In the genomic region with DNA sequence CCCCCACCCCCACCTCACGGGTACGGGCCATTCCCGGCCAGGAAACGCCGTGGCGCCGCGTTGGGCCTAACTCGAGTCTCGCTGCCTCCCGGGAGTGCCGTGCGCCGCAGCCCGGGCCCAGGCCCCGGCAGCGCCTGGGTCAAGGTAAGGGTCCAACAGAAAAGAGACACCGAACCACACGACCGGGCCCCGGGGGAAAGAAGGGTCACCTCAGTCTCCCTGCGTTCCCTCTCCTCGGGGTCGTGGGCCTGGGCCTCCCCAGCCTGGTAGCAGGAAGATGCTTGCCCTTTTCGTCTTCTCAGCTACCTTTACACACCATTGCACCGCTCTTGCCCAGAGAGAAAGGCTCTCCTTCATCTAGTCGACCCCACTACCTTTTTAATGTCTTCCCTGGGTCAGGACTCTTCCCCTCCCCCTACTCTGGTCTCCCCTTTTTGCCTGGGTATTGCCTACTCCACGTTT, we compare ENCODE assay signal across 8 mouse cellular contexts. TPM values are rescaled to one million over a fixed set of nuclear protein-coding genes. Genes with fewer than 3 reads are reported as not detected.
DNase-seq lines count a peak whose midpoint lies in the region; ATAC-seq and TF ChIP-seq lines count a peak whose summit lies in the region.

No protein-coding gene starts in this region.

- peak overlapping the region; percentile 92 for H3K4me3 ChIP-seq in gastrocnemius, adult 2 months
- H3K4me3 ChIP-seq in C2C12 (ENCODE audit: insufficient read depth, poor library complexity, severe bottlenecking), result peak overlapping the region; percentile 97
- H3K4me3 ChIP-seq in forebrain, embryonic 12.5 days (replicated peaks), result peak overlapping the region; percentile 88
- H3K4me3 ChIP-seq in liver, embryonic 15.5 days (replicated peaks), result peak overlapping the region; percentile 73

- no peak for TF ChIP-seq CTCF in gastrocnemius, adult 2 months (IDR thresholded peaks at IDR 0.05)
- no peak for TF ChIP-seq CTCF in C2C12 (IDR thresholded peaks at IDR 0.05; ENCODE audit: control insufficient read depth, insufficient read depth, insufficient read length)

- ATAC-seq in forebrain, embryonic 12.5 days (ENCODE audit: low FRiP score), result no peak
- no peak for ATAC-seq in liver, embryonic 15.5 days (ENCODE audit: insufficient read depth)
- ATAC-seq in inflammation-experienced regulatory T-cells, adult 6 months, result no peak

- peaks cover 87% of the 10 kb centered on the region for H3K79me2 ChIP-seq in C2C12 (ENCODE audit: control insufficient read depth, insufficient read depth)

- no peaks in the 10 kb centered on the region for H3K27me3 ChIP-seq in C2C12 (ENCODE audit: control insufficient read depth, insufficient read depth, insufficient read length)
- no peaks in the 10 kb centered on the region for H3K27me3 ChIP-seq in forebrain, embryonic 12.5 days
- no peaks in the 10 kb centered on the region for H3K27me3 ChIP-seq in liver, embryonic 15.5 days

- no peaks in the 10 kb centered on the region for H3K9me3 ChIP-seq in forebrain, embryonic 12.5 days
- no peaks in the 10 kb centered on the region for H3K9me3 ChIP-seq in liver, embryonic 15.5 days (replicated peaks)

- intact Hi-C loops in gastrocnemius, adult 2 months (cut with DNase I), result loop anchor here (2.0 to 5.0 kb wide), 3 partner anchors 21 to 250 kb away; a partner anchor contains a TSS

- H3K79me3 ChIP-seq in C2C12 (ENCODE audit: low read depth), result peaks cover 84% of the 10 kb centered on the region

- peak overlapping the region; percentile 98 for H3K9ac ChIP-seq in forebrain, embryonic 12.5 days
- peak overlapping the region; percentile 85 for H3K9ac ChIP-seq in liver, embryonic 15.5 days

- peak overlapping the region; percentile 100 for H3K27ac ChIP-seq in gastrocnemius, adult 2 months
- peak overlapping the region; percentile 100 for H3K27ac ChIP-seq in forebrain, embryonic 12.5 days
- peak overlapping the region; percentile 100 for H3K27ac ChIP-seq in liver, embryonic 15.5 days (replicated peaks)

- peak overlapping the region; percentile 88 for H3ac ChIP-seq in C2C12 (ENCODE audit: control insufficient read depth, insufficient read length, low read depth)

- peak overlapping the region; percentile 91 for H3K4me2 ChIP-seq in forebrain, embryonic 12.5 days
- peak overlapping the region; percentile 85 for H3K4me2 ChIP-seq in liver, embryonic 15.5 days

- DNase-seq in gastrocnemius, adult 2 months, result no peak
- no peak for DNase-seq in gastrocnemius, postnatal 10 days
- no peak for DNase-seq in right cerebral cortex, adult 2 months (ENCODE audit: low spot score in 2 of 2)
- no peak for DNase-seq in frontal cortex, postnatal 25 days (ENCODE audit: low spot score in 2 of 2)

- WGBS in forebrain, embryonic 12.5 days, result 0% methylated on average over 28 of the region's 28 CpGs
- WGBS in liver, embryonic 15.5 days (ENCODE audit: insufficient replicate concordance), result under 1% methylated on average over 28 of the region's 28 CpGs

- H3K4me1 ChIP-seq in forebrain, embryonic 12.5 days, result peaks cover 47% of the 10 kb centered on the region
- peaks cover 50% of the 10 kb centered on the region for H3K4me1 ChIP-seq in liver, embryonic 15.5 days (replicated peaks)

- H3K36me3 ChIP-seq in C2C12 (ENCODE audit: control insufficient read depth, insufficient read depth), result peaks cover 29% of the 10 kb centered on the region
- no peaks in the 10 kb centered on the region; the same call in 1 of the 2 replicates for H3K36me3 ChIP-seq in forebrain, embryonic 12.5 days (replicated peaks)
- peaks cover 7% of the 10 kb centered on the region; the same call in 1 of the 2 replicates for H3K36me3 ChIP-seq in liver, embryonic 15.5 days (replicated peaks)

TF ChIP-seq in C2C12, 6 proteins besides CTCF, POLR2A, EP300 and RAD21:
- TF ChIP-seq MYOD1 (IDR thresholded peaks at IDR 0.05; ENCODE audit: control insufficient read depth, insufficient read length, low read depth), result no peak
- TF ChIP-seq USF1 (IDR thresholded peaks at IDR 0.05; ENCODE audit: low read depth), result no peak

RNA-seq across cellular contexts. Expression of a gene that starts 0.4 kb away (rescaled TPM):
- 10 to 100 TPM; 28.4 to 29.3 TPM for total RNA-seq in gastrocnemius, adult 2 months (2021)
- total RNA-seq in gastrocnemius, postnatal 10 days (2021), result 10 to 100 TPM; 54.8 to 82.3 TPM
- 17.0 TPM for polyA plus RNA-seq in C2C12 (2012; fragmentation: generic; extraction: Trizol)
- 63.9 and 64.1 TPM in 2 replicates for polyA plus RNA-seq in forebrain, embryonic 12.5 days (2016; fragmentation: Nextera tagmentation; extraction: Ambion mirVana)
- 17.1 and 18.1 TPM in 2 replicates for polyA plus RNA-seq in liver, embryonic 15.5 days (2015; fragmentation: Nextera tagmentation; extraction: Ambion mirVana)
- 10 to 100 TPM; 33.6 to 48.8 (median 47.2) TPM for polyA plus RNA-seq in inflammation-experienced regulatory T-cells, adult 6 months (2017; shearing (Covaris generic))

RNA-seq across cellular contexts. Expression of a gene that starts 31.6 kb away (rescaled TPM):
- total RNA-seq in gastrocnemius, adult 2 months (2021), result 10 to 100 TPM; 13.7 to 14.5 TPM
- 10 to 100 TPM; 16.9 to 17.0 TPM for total RNA-seq in gastrocnemius, postnatal 10 days (2021)
- 18.8 TPM for polyA plus RNA-seq in C2C12 (2012; fragmentation: generic; extraction: Trizol)
- polyA plus RNA-seq in forebrain, embryonic 12.5 days (2016; fragmentation: Nextera tagmentation; extraction: Ambion mirVana), result 66.5 and 68.4 TPM in 2 replicates
- polyA plus RNA-seq in liver, embryonic 15.5 days (2015; fragmentation: Nextera tagmentation; extraction: Ambion mirVana), result 31.7 and 32.1 TPM in 2 replicates
- 100 to 1,000 TPM in 2 of 3 experiments, 10 to 100 TPM in 1; 89.0 to 121 (median 107) TPM for polyA plus RNA-seq in inflammation-experienced regulatory T-cells, adult 6 months (2017; shearing (Covaris generic))
